Mouse (Mus musculus): ENCODE data around the gene Btbd19. TPM values are rescaled to one million over a fixed set of nuclear protein-coding genes. Genes with fewer than 3 reads are reported as not detected.

Btbd19 gene
- total RNA-seq, 2 experiments from 2014 or later: 9.1 to 10.8 TPM

- DNase-seq (ENCODE audit: low spot score in 2 of 2): no peak
Measured at GRCm38 (mm10) chr4:117069647-117070046, 55.9 kb downstream of the Btbd19 start.

Small RNA genes within 50 kb of the gene (microRNA-seq; reads per million reads assigned to microRNA genes)
- gene Gm22398: not detected

Other genes with a start within 250 kb of the Btbd19 start
- gene Zswim5, start 248.3 kb downstream of the Btbd19 start, total RNA-seq (2021): 1 to 10 TPM; 5.6 to 6.5 TPM
- 100 to 1,000 TPM; 136 to 141 TPM for gene Urod, start 131.3 kb downstream of the Btbd19 start, total RNA-seq (2021)
- 10 to 100 TPM; 27.0 to 32.6 TPM for gene Hectd3, start 130.4 kb downstream of the Btbd19 start, total RNA-seq (2021)
- gene Eif2b3, start 106.3 kb downstream of the Btbd19 start, total RNA-seq (2021): 10 to 100 TPM; 32.9 to 34.1 TPM
- 10 to 100 TPM; 13.3 to 14.2 TPM for gene Ptch2, start 29.6 kb downstream of the Btbd19 start, total RNA-seq (2021)
- gene Tctex1d4, start 1.1 kb upstream of the Btbd19 start, total RNA-seq (2021): not detected
- 1 to 10 TPM; 4.8 to 5.7 TPM for gene Plk3, start 8.2 kb upstream of the Btbd19 start, total RNA-seq (2021)
- gene Rps8, start 30.5 kb upstream of the Btbd19 start, total RNA-seq (2021): 1,000 to 10,000 TPM; 1,506 to 1,548 TPM
- gene Kif2c, start 56.9 kb upstream of the Btbd19 start, total RNA-seq (2021): 10 to 100 TPM; 16.0 to 16.5 TPM
- 10 to 100 TPM; 50.7 to 56.9 TPM for gene Tmem53, start 126.2 kb upstream of the Btbd19 start, total RNA-seq (2021)
- gene Armh1, start 126.4 kb upstream of the Btbd19 start, total RNA-seq (2021): 1 to 10 TPM; 2.0 to 2.3 TPM

All from adrenal gland, postnatal 4 days (tissue).